Mouse (Mus musculus) embryonic facial prominence, embryonic 14.5 days (tissue): ENCODE measurements around the gene Mthfd1. TPM values are rescaled to one million over a fixed set of nuclear protein-coding genes. Genes with fewer than 3 reads are reported as not detected.

Experiments used
- ATAC-seq: fragments of 200-750 bp; cut with Nextera tagmentation; 2 replicates; pipeline ENCODE4 v1.8.0; 2017; ENCODE audit warnings: low read depth, moderate number of reproducible peaks, moderate TSS enrichment
- DNase-seq: peaks from one replicate; pipeline ENCODE4 v3.0.0-alpha.2; 2015; ENCODE audit warnings: low spot score
- H3K27ac ChIP-seq: fragments of 300-500 bp; sonication (generic); replicated peaks from 2 replicates; pipeline ENCODE4 v1.5.1; 2014; ENCODE audit warnings: low read depth, mild to moderate bottlenecking, low read length, moderate library complexity
- H3K27me3 ChIP-seq: fragments of 300-500 bp; sonication (generic); replicated peaks from 2 replicates; pipeline ENCODE4 v1.6.1; 2014; ENCODE audit warnings: low read length; ENCODE audit not compliant: control insufficient read depth, insufficient read depth
- H3K36me3 ChIP-seq: fragments of 300-500 bp; sonication (generic); 2 replicates; pipeline ENCODE4 v1.6.1; 2014; ENCODE audit warnings: low read length, mixed read lengths; ENCODE audit not compliant: control insufficient read depth, insufficient read depth
- H3K4me1 ChIP-seq: fragments of 300-500 bp; sonication (generic); 2 replicates; pipeline ENCODE4 v1.6.1; 2014; ENCODE audit warnings: antibody characterized with exemption, low read length; ENCODE audit not compliant: control insufficient read depth, insufficient read depth
- H3K4me2 ChIP-seq: fragments of 300-500 bp; sonication (generic); 2 replicates; pipeline ENCODE4 v1.6.1; 2014; ENCODE audit warnings: low read depth, mild to moderate bottlenecking, low read length, moderate library complexity, mixed read lengths
- H3K4me3 ChIP-seq: fragments of 300-500 bp; sonication (generic); 2 replicates; pipeline ENCODE4 v1.5.1; 2014; ENCODE audit warnings: low read depth, mild to moderate bottlenecking, low read length
- H3K9ac ChIP-seq: fragments of 300-500 bp; sonication (generic); 2 replicates; pipeline ENCODE4 v1.6.1; 2014; ENCODE audit warnings: low read depth, mild to moderate bottlenecking, low read length, moderate library complexity, mixed read lengths
- H3K9me3 ChIP-seq: fragments of 300-500 bp; sonication (generic); 2 replicates; pipeline ENCODE4 v1.6.1; 2016; ENCODE audit warnings: low read length; ENCODE audit not compliant: control insufficient read depth
- WGBS: fragments of 180-500 bp; shearing (Covaris S2); extraction: QIAGEN DNeasy Blood & Tissue Kit; methylation state at CpG from one replicate; pipeline ENCODE4 v1.1.7; 2014; 5-methylcytosine and 5-hydroxymethylcytosine counted together
- polyA plus RNA-seq: library from polyadenylated mRNA; unstranded; fragments of >200 nt; fragmentation: Nextera tagmentation; extraction: Ambion mirVana; gene quantifications from 2 replicates; pipeline ENCODE4 v1.2.1, GENCODE M21; 2014

The Mthfd1 gene
- polyA plus RNA-seq, 1 experiment from 2014 or later, result 57.4 TPM

DNA sequence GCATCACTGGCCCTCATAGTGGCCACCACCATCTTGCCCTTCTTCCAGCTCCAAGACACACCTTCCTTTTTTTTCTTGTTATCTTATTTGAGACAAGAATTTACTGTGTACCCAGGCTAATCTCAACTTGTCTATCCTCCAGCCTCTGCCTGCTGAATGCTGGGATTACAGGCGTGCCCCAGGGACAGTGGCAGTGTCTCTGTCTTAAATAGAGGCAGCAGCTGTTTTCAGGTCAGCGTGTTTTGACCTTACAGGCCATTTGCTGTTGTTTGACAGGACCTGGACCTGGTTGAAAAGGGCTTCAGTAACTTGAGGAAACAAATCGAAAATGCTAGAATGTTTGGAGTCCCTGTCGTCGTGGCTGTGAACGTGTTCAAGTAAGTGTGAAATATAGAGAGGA, 55.5 kb downstream of the Mthfd1 start:
- DNase-seq (no peak), ATAC-seq (no peak)
- no peaks in the 10 kb centered on the region for H3K27me3 ChIP-seq
- no peak overlapping the region for H3K4me3 ChIP-seq
- no peak overlapping the region for H3K4me2 ChIP-seq
- H3K9me3 ChIP-seq, result no peaks in the 10 kb centered on the region
- WGBS, result 66% methylated on average over 6 of the region's 6 CpGs
- peaks cover 69% of the 10 kb centered on the region for H3K36me3 ChIP-seq
- H3K4me1 ChIP-seq, result peaks cover 9% of the 10 kb centered on the region; the same call in 1 of the 2 replicates
- H3K27ac ChIP-seq, result no peak overlapping the region
- no peak overlapping the region for H3K9ac ChIP-seq

DNA sequence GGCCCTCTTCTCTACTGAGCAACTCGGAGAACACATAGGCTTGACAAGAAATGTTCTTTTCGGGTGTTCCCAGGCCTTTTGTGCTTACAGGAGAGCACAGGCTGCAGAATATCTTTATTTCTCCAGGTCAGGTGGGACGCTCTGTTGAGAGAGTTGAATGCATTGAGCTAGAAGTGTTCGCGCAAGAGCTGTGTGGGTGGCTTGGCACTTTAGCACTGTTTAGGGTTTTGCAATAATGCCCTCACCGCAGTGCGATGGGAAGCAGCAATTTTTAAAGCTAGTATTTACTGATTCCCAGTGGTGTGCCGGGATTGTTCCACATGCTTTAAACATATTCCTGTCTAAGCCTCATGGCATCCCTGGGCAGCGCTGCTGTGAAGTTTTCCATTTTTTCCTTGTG, 56.1 kb downstream of the Mthfd1 start:
- Histone ChIP-seq H3K36me3 (peaks cover 69% of the 10 kb centered on the region), H3K9ac (no peak overlapping the region)
- ATAC-seq, result no peak

DNA sequence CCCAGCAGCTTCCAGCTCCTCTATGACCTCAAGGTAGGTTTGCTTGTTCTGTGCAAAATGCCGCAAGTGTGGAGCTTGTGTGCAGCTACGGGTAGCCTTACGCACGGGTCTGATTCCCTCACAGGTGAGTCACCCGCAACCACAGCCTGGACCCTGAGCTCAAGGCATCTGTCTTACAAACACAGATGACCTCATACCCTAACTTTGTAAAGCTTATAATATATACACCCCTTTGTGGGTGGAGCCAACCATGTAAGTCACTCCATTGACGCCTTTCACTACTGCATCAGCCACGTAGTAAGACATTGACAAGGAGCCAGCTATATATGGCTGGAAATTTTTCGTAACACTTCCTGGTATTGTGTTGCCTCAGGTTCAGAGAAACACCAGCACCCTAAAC, 56.9 kb downstream of the Mthfd1 start:
- Histone ChIP-seq H3K36me3 (peaks cover 67% of the 10 kb centered on the region), H3K4me3 (no peak overlapping the region), H3K4me2 (no peak overlapping the region), H3K9me3 (no peaks in the 10 kb centered on the region), H3K27me3 (no peaks in the 10 kb centered on the region), H3K4me1 (peaks cover 6% of the 10 kb centered on the region; the same call in 1 of the 2 replicates), H3K9ac (no peak overlapping the region), H3K27ac (no peak overlapping the region)
- DNase-seq (peak; percentile 6), ATAC-seq (no peak)
- WGBS, result 91% methylated on average over 8 of the region's 8 CpGs

More for the DNA sequence above, 56.1 kb downstream of the Mthfd1 start:
- Histone ChIP-seq H3K27me3 (no peaks in the 10 kb centered on the region), H3K9me3 (no peaks in the 10 kb centered on the region), H3K4me1 (peaks cover 9% of the 10 kb centered on the region; the same call in 1 of the 2 replicates), H3K4me3 (no peak overlapping the region), H3K4me2 (no peak overlapping the region), H3K27ac (no peak overlapping the region)
- WGBS, result 92% methylated on average over 9 of the region's 9 CpGs
- DNase-seq, result no peak

DNA sequence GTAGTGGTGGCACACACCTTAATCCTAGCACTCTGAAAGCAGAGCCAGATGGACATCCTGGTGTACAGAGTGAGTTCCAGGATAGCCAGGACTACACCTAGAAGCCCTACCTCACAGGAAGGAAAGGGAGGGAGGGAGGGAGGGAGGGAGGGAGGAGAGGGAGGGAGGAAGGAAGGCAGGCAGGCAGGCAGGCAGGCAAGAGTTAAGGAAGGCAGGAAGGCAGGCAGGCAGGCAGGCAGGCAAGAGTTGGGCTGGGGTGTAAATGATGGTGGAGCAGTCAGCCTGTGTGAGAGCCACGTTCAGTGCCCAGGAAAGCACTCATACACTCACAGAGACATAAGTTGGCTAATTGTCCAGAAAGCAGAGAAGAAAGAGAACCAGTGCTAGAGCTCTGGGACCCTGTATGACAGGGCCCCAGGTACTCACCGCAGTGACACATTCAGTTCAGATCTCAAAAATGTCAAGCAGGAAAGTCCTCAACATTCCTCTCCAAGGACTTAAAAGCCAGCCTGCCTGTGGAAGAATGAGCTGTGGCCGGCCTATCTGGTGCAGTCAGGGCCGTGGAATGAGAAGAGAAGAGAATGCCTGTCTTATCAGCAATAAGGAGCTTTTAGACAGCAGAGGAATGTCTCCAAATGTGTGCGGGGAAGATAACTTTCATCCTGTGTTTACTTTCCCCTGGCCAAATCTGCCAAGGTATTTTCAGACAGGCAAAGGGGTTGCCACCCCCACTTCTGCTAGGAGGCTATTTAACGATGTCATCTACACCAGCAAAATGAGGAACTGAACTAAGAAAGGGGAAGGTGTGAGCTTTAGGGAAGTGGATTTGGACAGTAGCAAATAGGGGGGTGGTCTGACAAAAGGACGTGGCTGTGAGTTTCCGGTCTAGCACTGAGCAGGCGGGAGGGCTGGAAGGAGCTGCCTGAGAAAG, 63.4 kb downstream of the Mthfd1 start:
- DNase-seq, result peak; percentile 1
- no peaks in the 10 kb centered on the region for H3K9me3 ChIP-seq
- 75% methylated on average over 9 of the region's 9 CpGs for WGBS
- no peak overlapping the region; the same call in 1 of the 2 replicates for H3K9ac ChIP-seq
- H3K27ac ChIP-seq, result no peak overlapping the region
- H3K27me3 ChIP-seq, result no peaks in the 10 kb centered on the region
- H3K4me3 ChIP-seq, result no peak overlapping the region
- no peaks in the 10 kb centered on the region for H3K4me1 ChIP-seq
- no peak overlapping the region for H3K4me2 ChIP-seq
- no peak for ATAC-seq
- peaks cover 61% of the 10 kb centered on the region for H3K36me3 ChIP-seq

GRCm38 (mm10) chr12:76324679-76325431, 69.8 kb downstream of the Mthfd1 start, which contains the start of gene Akap5:
TSS of gene Akap5 (plus strand) at chr12:76324891.
- peak; percentile 97 for ATAC-seq
- peak within 1 kb of the TSS; percentile 96 for H3K4me2 ChIP-seq
- H3K9ac ChIP-seq, result peak within 1 kb of the TSS; percentile 66
- peak; percentile 72 for DNase-seq
- peaks cover 16% of the 10 kb centered on the region for H3K36me3 ChIP-seq
- 2% methylated on average over 38 of the region's 53 CpGs for WGBS
- no peaks in the 10 kb centered on the region for H3K9me3 ChIP-seq
- no peaks in the 10 kb centered on the region for H3K27me3 ChIP-seq
- no peaks in the 10 kb centered on the region for H3K4me1 ChIP-seq
- H3K4me3 ChIP-seq, result peak within 1 kb of the TSS; percentile 61
- H3K27ac ChIP-seq, result no peak within 1 kb of the TSS

- Histone ChIP-seq H3K9ac (no peak overlapping the region), H3K4me3 (no peak overlapping the region), H3K4me1 (no peaks in the 10 kb centered on the region), H3K27me3 (no peaks in the 10 kb centered on the region), H3K27ac (no peak overlapping the region), H3K9me3 (no peaks in the 10 kb centered on the region), H3K4me2 (no peak overlapping the region), H3K36me3 (no peaks in the 10 kb centered on the region)
- no peak for DNase-seq
- ATAC-seq, result no peak
- WGBS, result 80% methylated on average over 23 of the region's 23 CpGs
These were observed 71.5 kb downstream of the Mthfd1 start for GRCm38 (mm10) chr12:76326437-76327220.

- Histone ChIP-seq H3K4me3 (no peak overlapping the region), H3K27ac (no peak overlapping the region), H3K36me3 (no peaks in the 10 kb centered on the region), H3K9ac (no peak overlapping the region), H3K4me2 (no peak overlapping the region), H3K9me3 (no peaks in the 10 kb centered on the region), H3K27me3 (no peaks in the 10 kb centered on the region), H3K4me1 (no peaks in the 10 kb centered on the region)
- WGBS, result 82% methylated on average over 6 of the region's 6 CpGs
- no peak for DNase-seq
- ATAC-seq, result no peak
These were observed 73.7 kb downstream of the Mthfd1 start for GRCm38 (mm10) chr12:76328567-76329354.
